In the genomic region with DNA sequence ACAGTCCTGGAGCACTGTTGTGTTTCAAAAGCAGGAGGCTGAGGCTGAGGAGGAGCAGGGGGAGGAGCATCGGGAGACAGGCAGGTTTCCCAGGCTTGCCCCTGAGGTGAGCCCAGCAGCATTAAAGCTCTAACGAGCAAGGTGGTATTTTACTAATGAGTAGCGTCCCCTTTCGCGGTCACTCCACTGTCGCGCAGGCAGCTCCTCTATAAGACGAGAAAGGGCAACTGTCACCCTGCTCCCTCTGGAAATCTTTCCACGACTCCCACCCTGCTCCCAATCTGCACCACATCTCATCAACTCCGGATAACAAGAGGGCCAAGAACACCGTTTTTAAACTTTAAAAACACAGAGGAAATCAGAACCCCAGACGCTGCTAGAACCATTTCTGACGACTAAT, we compare ENCODE assay signal across 17 mouse cellular contexts.
DNase-seq lines count a peak whose midpoint lies in the region; ATAC-seq and TF ChIP-seq lines count a peak whose summit lies in the region.
"Had no signal": no experiment of that assay in that cellular context is flagged by ENCODE, and none has a peak within 500 bp of the region (broad histone marks: within the 10 kb centered on the region; RNA-seq: fewer than 3 reads in every experiment).

No protein-coding gene starts in this region.

- peak; percentile 61 for DNase-seq in heart, adult 11 months
- no peak for DNase-seq in hindbrain, postnatal 0 days (ENCODE audit: low spot score)
- DNase-seq: adrenal gland, adult 2 months; adrenal gland, postnatal 10 days; adrenal gland, postnatal 25 days; cerebellum, adult 11-12 months; cerebellum, adult 2 months; cerebellum, adult 9-10 months; cerebellum, postnatal 10 days; cerebellum, postnatal 25 days; forebrain, postnatal 0 days had no signal

- no peak overlapping the region for H3K4me3 ChIP-seq in heart, embryonic 11.5 days (ENCODE audit: low read depth, low read length)
- H3K4me3 ChIP-seq in midbrain, embryonic 16.5 days (ENCODE audit: low read depth, low read length) = no peak overlapping the region
- no peak overlapping the region for H3K4me3 ChIP-seq in midbrain, embryonic 15.5 days
- H3K4me3 ChIP-seq in hindbrain, postnatal 0 days (ENCODE audit: low read length) = no peak overlapping the region
- H3K4me3 ChIP-seq: embryonic facial prominence, embryonic 10.5 days; embryonic facial prominence, embryonic 12.5 days; forebrain, embryonic 15.5 days had no signal

- WGBS in heart, embryonic 11.5 days (ENCODE audit: insufficient replicate concordance) = 55% methylated on average over 13 of the region's 13 CpGs
- 67% methylated on average over 13 of the region's 13 CpGs for WGBS in midbrain, embryonic 16.5 days
- 65% methylated on average over 13 of the region's 13 CpGs for WGBS in midbrain, embryonic 15.5 days
- WGBS in hindbrain, postnatal 0 days = 71% methylated on average over 13 of the region's 13 CpGs

- no peak for ATAC-seq in heart, embryonic 11.5 days (replicated peaks; ENCODE audit: insufficient number of reproducible peaks, low FRiP score, low TSS enrichment)
- ATAC-seq in midbrain, embryonic 16.5 days = 0 out of 2 replicates have a peak, but pooled peaks have one; percentile 40
- ATAC-seq in midbrain, embryonic 15.5 days (replicated peaks) = no peak
- no peak for ATAC-seq in hindbrain, postnatal 0 days
- ATAC-seq: forebrain, embryonic 15.5 days; forebrain, postnatal 0 days had no signal

- no peaks in the 10 kb centered on the region for H3K27me3 ChIP-seq in heart, embryonic 11.5 days (ENCODE audit: control insufficient read depth, insufficient read depth, low read length)
- no peaks in the 10 kb centered on the region for H3K27me3 ChIP-seq in midbrain, embryonic 16.5 days (ENCODE audit: control insufficient read depth, insufficient read depth, low read depth, low read length)
- H3K27me3 ChIP-seq in midbrain, embryonic 15.5 days (replicated peaks) = no peaks in the 10 kb centered on the region
- no peaks in the 10 kb centered on the region for H3K27me3 ChIP-seq in hindbrain, postnatal 0 days (ENCODE audit: insufficient read depth, low read length)
- H3K27me3 ChIP-seq: embryonic facial prominence, embryonic 12.5 days; forebrain, embryonic 15.5 days had no signal

- H3K9me3 ChIP-seq in heart, embryonic 11.5 days (replicated peaks; ENCODE audit: control insufficient read depth, low read length) = no peaks in the 10 kb centered on the region
- H3K9me3 ChIP-seq in midbrain, embryonic 16.5 days (replicated peaks; ENCODE audit: control insufficient read depth, low read length, poor library complexity, severe bottlenecking) = no peaks in the 10 kb centered on the region
- no peaks in the 10 kb centered on the region for H3K9me3 ChIP-seq in midbrain, embryonic 15.5 days
- H3K9me3 ChIP-seq in hindbrain, postnatal 0 days (ENCODE audit: low read length) = no peaks in the 10 kb centered on the region
- H3K9me3 ChIP-seq: embryonic facial prominence, embryonic 10.5 days; embryonic facial prominence, embryonic 12.5 days; forebrain, embryonic 15.5 days had no signal

- H3K9ac ChIP-seq in heart, embryonic 11.5 days (ENCODE audit: low read depth, low read length) = no peak overlapping the region
- H3K9ac ChIP-seq in midbrain, embryonic 16.5 days (ENCODE audit: low read depth, low read length) = no peak overlapping the region
- no peak overlapping the region for H3K9ac ChIP-seq in midbrain, embryonic 15.5 days
- H3K9ac ChIP-seq in hindbrain, postnatal 0 days (replicated peaks; ENCODE audit: low read length) = no peak overlapping the region
- H3K9ac ChIP-seq: embryonic facial prominence, embryonic 12.5 days; forebrain, embryonic 15.5 days; forebrain, postnatal 0 days had no signal

- no peak overlapping the region for H3K4me2 ChIP-seq in heart, embryonic 11.5 days
- no peak overlapping the region for H3K4me2 ChIP-seq in midbrain, embryonic 16.5 days (ENCODE audit: low read length)
- H3K4me2 ChIP-seq in midbrain, embryonic 15.5 days = no peak overlapping the region
- no peak overlapping the region for H3K4me2 ChIP-seq in hindbrain, postnatal 0 days (ENCODE audit: low read depth, low read length)
- H3K4me2 ChIP-seq: embryonic facial prominence, embryonic 12.5 days; forebrain, embryonic 15.5 days had no signal

- no peak for TF ChIP-seq CTCF in hindbrain, postnatal 0 days (IDR thresholded peaks at IDR 0.05; ENCODE audit: low read depth)

- no peak overlapping the region for H3K27ac ChIP-seq in heart, embryonic 11.5 days (ENCODE audit: low read depth, low read length)
- no peak overlapping the region for H3K27ac ChIP-seq in midbrain, embryonic 16.5 days (ENCODE audit: low read length)
- no peak overlapping the region for H3K27ac ChIP-seq in midbrain, embryonic 15.5 days
- no peak overlapping the region for H3K27ac ChIP-seq in hindbrain, postnatal 0 days
- H3K27ac ChIP-seq: embryonic facial prominence, embryonic 12.5 days; forebrain, embryonic 15.5 days had no signal

- H3K36me3 ChIP-seq in heart, embryonic 11.5 days (ENCODE audit: control insufficient read depth, insufficient read depth, low read length) = peaks cover 3% of the 10 kb centered on the region
- H3K36me3 ChIP-seq in midbrain, embryonic 16.5 days (ENCODE audit: control insufficient read depth, insufficient read depth, low read length) = no peaks in the 10 kb centered on the region
- H3K36me3 ChIP-seq in midbrain, embryonic 15.5 days (replicated peaks) = no peaks in the 10 kb centered on the region
- no peaks in the 10 kb centered on the region for H3K36me3 ChIP-seq in hindbrain, postnatal 0 days (ENCODE audit: insufficient read depth, low read length)
- H3K36me3 ChIP-seq: forebrain, embryonic 15.5 days had no signal

- peaks cover 47% of the 10 kb centered on the region for H3K4me1 ChIP-seq in heart, embryonic 11.5 days (ENCODE audit: control insufficient read depth, insufficient read depth, low read length)
- peaks cover 6% of the 10 kb centered on the region for H3K4me1 ChIP-seq in midbrain, embryonic 16.5 days (ENCODE audit: control insufficient read depth, insufficient read depth, low read length)
- H3K4me1 ChIP-seq in midbrain, embryonic 15.5 days = peaks cover 4% of the 10 kb centered on the region; the same call in 1 of the 2 replicates
- H3K4me1 ChIP-seq in hindbrain, postnatal 0 days (ENCODE audit: insufficient read depth, low read length) = 0 out of 2 replicates have a peak, but pooled peaks cover 3% of the 10 kb centered on the region
